Mouse (Mus musculus): ENCODE data around the gene Arf3. TPM values are rescaled to one million over a fixed set of nuclear protein-coding genes. Genes with fewer than 3 reads are reported as not detected.
"Not testable (repeated sequence)": the region's sequence is repeated elsewhere in the genome, so short reads cannot be mapped to it uniquely, and the experiment has no call there.

The Arf3 gene
- polyA plus RNA-seq (2012; rRNA removed) (16.4 and 18.1 TPM in 2 replicates), polyA plus RNA-seq (2014; fragmentation: Nextera tagmentation; extraction: Ambion mirVana) (6.6 and 7.9 TPM in 2 replicates)

- Histone ChIP-seq H3K4me1 (replicated peaks; ENCODE audit: control insufficient read depth in 2 of 2, insufficient read depth in 2 of 2, low read length in 1 of 2) (peaks cover 0 to 6% of the 10 kb centered on the region in 2 experiments; a peak in 3 of 4 replicates), H3K9me3 (ENCODE audit: control insufficient read depth, low read length) (no peaks in the 10 kb centered on the region), H3K4me3 (ENCODE audit: insufficient read depth in 1 of 2, low read depth in 2 of 2, low read length in 2 of 2) (peak within 1 kb of the TSS; percentile 71 to 91), H3K27me3 (ENCODE audit: control insufficient read depth, insufficient read depth, low read length) (peaks cover 5% of the 10 kb centered on the region), H3K27ac (no peak within 1 kb of the TSS), H3K9ac (replicated peaks) (peak within 1 kb of the TSS; percentile 72), H3K4me2 (ENCODE audit: low read depth) (peak within 1 kb of the TSS; percentile 98), H3K36me3 (replicated peaks; ENCODE audit: control insufficient read depth, insufficient read depth, low read depth) (no peaks in the 10 kb centered on the region)
- peak; percentile 76 for TF ChIP-seq EP300 (IDR thresholded peaks at IDR 0.05; ENCODE audit: low read depth)
- TF ChIP-seq CTCF (IDR thresholded peaks at IDR 0.05; ENCODE audit: low read depth), result no peak
- WGBS (ENCODE audit: insufficient replicate concordance), result under 1% methylated on average over 72 of the region's 76 CpGs
- ATAC-seq (ENCODE audit: insufficient read depth) (peak; percentile 83), DNase-seq (ENCODE audit: low read depth in 3 of 3, low spot score in 3 of 3) (peak; percentile 74 to 79 (median 75))
Measured at GRCm38 (mm10) chr15:98762670-98763529, at the start of gene Arf3. Arf3 (minus strand) TSS chr15:98763214.

- not testable (repeated sequence) for H3K9ac ChIP-seq (replicated peaks); H3K4me3 ChIP-seq (ENCODE audit: insufficient read depth in 1 of 2, low read depth in 2 of 2, low read length in 2 of 2); H3K4me2 ChIP-seq (ENCODE audit: low read depth); H3K27ac ChIP-seq; H3K4me1 ChIP-seq (replicated peaks; ENCODE audit: control insufficient read depth in 2 of 2, insufficient read depth in 2 of 2, low read length in 1 of 2); H3K9me3 ChIP-seq (ENCODE audit: control insufficient read depth, low read length); ATAC-seq (ENCODE audit: insufficient read depth); DNase-seq (ENCODE audit: low read depth in 3 of 3, low spot score in 3 of 3)
- Histone ChIP-seq H3K36me3 (replicated peaks; ENCODE audit: control insufficient read depth, insufficient read depth, low read depth) (peaks cover 34% of the 10 kb centered on the region), H3K27me3 (ENCODE audit: control insufficient read depth, insufficient read depth, low read length) (peaks cover 49% of the 10 kb centered on the region)
- TF ChIP-seq CTCF (IDR thresholded peaks at IDR 0.05; ENCODE audit: low read depth), result peak; percentile 29; the same call in 1 of the 2 replicates
- 65% methylated on average over 6 of the region's 6 CpGs for WGBS (ENCODE audit: insufficient replicate concordance)
Measured at GRCm38 (mm10) chr15:98810212-98810611, 47.2 kb upstream of the Arf3 start.

- DNase-seq (ENCODE audit: low read depth in 3 of 3, low spot score in 3 of 3) (no peak), ATAC-seq (ENCODE audit: insufficient read depth) (no peak)
- peak within 1 kb of the TSS; percentile 25; the same call in 1 of the 2 replicates for H3K4me2 ChIP-seq (ENCODE audit: low read depth)
- H3K36me3 ChIP-seq (replicated peaks; ENCODE audit: control insufficient read depth, insufficient read depth, low read depth), result peaks cover 29% of the 10 kb centered on the region
- no peak within 1 kb of the TSS for H3K4me3 ChIP-seq (ENCODE audit: insufficient read depth in 1 of 2, low read depth in 2 of 2, low read length in 2 of 2)
- no peaks in the 10 kb centered on the region for H3K9me3 ChIP-seq (ENCODE audit: control insufficient read depth, low read length)
- H3K27me3 ChIP-seq (ENCODE audit: control insufficient read depth, insufficient read depth, low read length), result peaks cover 57% of the 10 kb centered on the region
- H3K27ac ChIP-seq, result no peak within 1 kb of the TSS
- no peak within 1 kb of the TSS for H3K9ac ChIP-seq (replicated peaks)
- H3K4me1 ChIP-seq (replicated peaks; ENCODE audit: control insufficient read depth in 2 of 2, insufficient read depth in 2 of 2, low read length in 1 of 2), result no peaks in the 10 kb centered on the region
- WGBS (ENCODE audit: insufficient replicate concordance), result 51% methylated on average over 3 of the region's 3 CpGs
- TF ChIP-seq CTCF (IDR thresholded peaks at IDR 0.05; ENCODE audit: low read depth) (no peak), EP300 (IDR thresholded peaks at IDR 0.05; ENCODE audit: low read depth) (no peak)
Measured at GRCm38 (mm10) chr15:98809390-98809789, 46.4 kb upstream of the Arf3 start, which contains the start of gene Ddn. Ddn (minus strand) TSS chr15:98809490.

GRCm38 (mm10) chr15:98808651-98809134, 45.7 kb upstream of the Arf3 start:
- ATAC-seq (ENCODE audit: insufficient read depth), result no peak
- no peak overlapping the region for H3K9ac ChIP-seq (replicated peaks)
- H3K4me2 ChIP-seq (ENCODE audit: low read depth), result no peak overlapping the region; the same call in 1 of the 2 replicates
- H3K27me3 ChIP-seq (ENCODE audit: control insufficient read depth, insufficient read depth, low read length), result peaks cover 64% of the 10 kb centered on the region
- H3K27ac ChIP-seq, result no peak overlapping the region
- H3K4me1 ChIP-seq (replicated peaks; ENCODE audit: control insufficient read depth in 2 of 2, insufficient read depth in 2 of 2, low read length in 1 of 2), result no peaks in the 10 kb centered on the region; a peak in 1 of 4 replicates
- TF ChIP-seq EP300 (IDR thresholded peaks at IDR 0.05; ENCODE audit: low read depth), result no peak
- no peak for TF ChIP-seq CTCF (IDR thresholded peaks at IDR 0.05; ENCODE audit: low read depth)
- 11% methylated on average over 6 of the region's 6 CpGs for WGBS (ENCODE audit: insufficient replicate concordance)
- peaks cover 22% of the 10 kb centered on the region for H3K36me3 ChIP-seq (replicated peaks; ENCODE audit: control insufficient read depth, insufficient read depth, low read depth)
- no peaks in the 10 kb centered on the region for H3K9me3 ChIP-seq (ENCODE audit: control insufficient read depth, low read length)
- no peak for DNase-seq (ENCODE audit: low read depth in 3 of 3, low spot score in 3 of 3)
- no peak overlapping the region for H3K4me3 ChIP-seq (ENCODE audit: insufficient read depth in 1 of 2, low read depth in 2 of 2, low read length in 2 of 2)
